Mouse (Mus musculus): Measurements from ENCODE around the gene Dok7. TPM values are rescaled to one million over a fixed set of nuclear protein-coding genes. Genes with fewer than 3 reads are reported as not detected.

The Dok7 gene
- polyA plus RNA-seq, 1 experiment from 2014 or later, result 0.83 TPM

DNA sequence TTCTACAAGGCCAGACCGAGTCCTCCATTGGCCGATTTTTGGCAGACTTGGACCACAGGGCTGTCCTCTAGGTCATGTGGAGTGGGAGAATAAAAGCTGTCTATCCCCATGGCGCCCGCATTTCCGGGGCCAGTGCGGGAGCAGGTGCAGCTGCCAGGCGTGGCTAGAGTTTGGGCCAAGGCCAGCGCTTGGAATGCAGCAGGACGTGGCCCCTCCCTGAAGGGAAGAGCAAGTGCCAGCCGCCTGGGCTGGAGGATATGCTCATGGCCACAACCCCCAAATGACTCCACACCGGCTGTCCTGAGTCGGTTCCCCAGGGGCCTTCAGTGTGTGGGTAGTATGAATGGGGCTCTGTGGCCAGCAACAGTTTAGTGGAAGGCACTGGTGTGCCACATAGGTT, 1.5 kb upstream of the Dok7 start:
- H3K27me3 ChIP-seq (ENCODE audit: insufficient read depth, low read length), result peaks cover 27% of the 10 kb centered on the region
- TF ChIP-seq CTCF (IDR thresholded peaks at IDR 0.05; ENCODE audit: low read depth), result no peak
- H3K27ac ChIP-seq (ENCODE audit: low read depth), result no peak overlapping the region
- H3K4me3 ChIP-seq (ENCODE audit: low read depth, low read length), result no peak overlapping the region
- peaks cover 4% of the 10 kb centered on the region; the same call in 1 of the 2 replicates for H3K4me1 ChIP-seq (ENCODE audit: insufficient read depth)
- H3K9me3 ChIP-seq (ENCODE audit: low read depth, low read length), result no peaks in the 10 kb centered on the region
- DNase-seq, result peak; percentile 46
- no peaks in the 10 kb centered on the region for H3K36me3 ChIP-seq (ENCODE audit: insufficient read depth)
- no peak overlapping the region for H3K9ac ChIP-seq
- 63% methylated on average over 12 of the region's 12 CpGs for WGBS
- no peak overlapping the region for H3K4me2 ChIP-seq
- ATAC-seq (ENCODE audit: insufficient read depth), result no peak

DNA sequence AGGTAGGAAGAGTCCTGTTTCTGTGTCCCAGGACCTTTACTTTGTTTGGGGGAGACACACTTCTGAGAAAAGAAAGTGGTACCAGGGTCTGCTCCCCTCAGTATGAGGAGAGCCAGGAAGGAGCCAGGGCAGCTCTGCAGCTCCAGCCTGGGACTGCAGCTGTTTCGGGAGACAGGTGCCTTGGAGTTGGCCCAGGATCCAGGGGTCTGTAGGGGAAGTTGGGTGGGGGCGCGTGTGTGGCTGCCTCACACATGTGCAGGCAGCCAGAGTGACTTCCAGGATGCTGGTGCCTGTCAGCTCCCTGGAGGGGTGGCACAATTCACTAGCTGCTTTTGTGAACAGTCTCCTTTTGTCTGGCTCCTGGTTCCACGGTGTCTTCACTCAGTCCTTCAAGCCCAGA, 1.0 kb downstream of the Dok7 start:
- WGBS, result 19% methylated on average over 4 of the region's 4 CpGs
- Histone ChIP-seq H3K27ac (ENCODE audit: low read depth) (no peak overlapping the region), H3K9ac (peak overlapping the region; percentile 55)

DNA sequence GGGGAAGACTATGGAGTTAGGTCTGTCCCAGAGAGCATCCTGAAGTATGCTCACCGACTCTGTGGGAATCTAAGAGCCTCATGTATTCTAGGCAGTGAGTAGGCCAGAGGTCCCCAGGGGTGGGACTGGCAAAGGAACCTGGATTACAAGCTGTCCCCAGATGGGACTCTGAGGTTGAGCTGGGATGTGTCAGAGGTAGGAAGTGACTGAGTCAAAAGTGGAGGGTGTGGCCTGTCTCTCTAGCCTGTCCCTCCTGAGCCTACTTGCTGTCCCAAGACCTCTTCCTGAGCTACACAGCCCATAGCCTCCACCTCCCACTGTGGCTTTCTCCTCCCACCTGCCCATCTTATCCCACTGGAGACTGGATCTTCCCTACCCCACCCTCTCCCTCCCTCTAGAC, 1.6 kb downstream of the Dok7 start:
- ATAC-seq (ENCODE audit: insufficient read depth) (no peak), DNase-seq (no peak)
- Histone ChIP-seq H3K4me1 (ENCODE audit: insufficient read depth) (peaks cover 4% of the 10 kb centered on the region; the same call in 1 of the 2 replicates), H3K9me3 (ENCODE audit: low read depth, low read length) (no peaks in the 10 kb centered on the region), H3K36me3 (ENCODE audit: insufficient read depth) (no peaks in the 10 kb centered on the region), H3K27ac (ENCODE audit: low read depth) (no peak overlapping the region), H3K9ac (no peak overlapping the region), H3K4me2 (no peak overlapping the region), H3K4me3 (ENCODE audit: low read depth, low read length) (no peak overlapping the region), H3K27me3 (ENCODE audit: insufficient read depth, low read length) (peaks cover 27% of the 10 kb centered on the region)
- TF ChIP-seq CTCF (IDR thresholded peaks at IDR 0.05; ENCODE audit: low read depth), result no peak
- WGBS, result 45% methylated on average over 1 of the region's 1 CpGs

More for the DNA sequence above, 1.0 kb downstream of the Dok7 start:
- no peak for TF ChIP-seq CTCF (IDR thresholded peaks at IDR 0.05; ENCODE audit: low read depth)
- no peak for DNase-seq
- Histone ChIP-seq H3K4me1 (ENCODE audit: insufficient read depth) (peaks cover 4% of the 10 kb centered on the region; the same call in 1 of the 2 replicates), H3K4me3 (ENCODE audit: low read depth, low read length) (peak overlapping the region; percentile 54), H3K27me3 (ENCODE audit: insufficient read depth, low read length) (peaks cover 27% of the 10 kb centered on the region), H3K9me3 (ENCODE audit: low read depth, low read length) (no peaks in the 10 kb centered on the region), H3K36me3 (ENCODE audit: insufficient read depth) (no peaks in the 10 kb centered on the region), H3K4me2 (peak overlapping the region; percentile 91)
- no peak for ATAC-seq (ENCODE audit: insufficient read depth)

DNA sequence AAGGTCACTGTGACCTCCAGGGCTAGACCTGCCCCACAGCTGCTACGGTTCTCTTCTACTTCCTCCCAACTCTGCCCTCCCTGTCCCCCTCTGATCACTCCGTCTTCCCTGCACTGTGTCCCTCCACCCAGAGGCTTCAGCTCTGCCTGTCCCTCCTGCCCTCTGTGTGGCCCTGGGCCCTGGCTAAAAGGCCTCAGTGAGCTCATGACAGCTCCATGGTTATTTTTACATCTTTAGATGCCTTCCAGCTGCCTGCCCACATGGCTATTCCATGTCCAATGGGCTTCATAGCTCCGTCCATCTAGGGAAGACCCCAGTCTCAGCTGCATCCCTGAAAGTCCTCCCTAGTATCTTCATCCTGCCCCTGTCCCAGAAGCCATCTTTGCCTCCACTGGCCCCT, 3.5 kb downstream of the Dok7 start:
- peaks cover 4% of the 10 kb centered on the region; the same call in 1 of the 2 replicates for H3K4me1 ChIP-seq (ENCODE audit: insufficient read depth)
- peaks cover 27% of the 10 kb centered on the region for H3K27me3 ChIP-seq (ENCODE audit: insufficient read depth, low read length)
- no peaks in the 10 kb centered on the region for H3K36me3 ChIP-seq (ENCODE audit: insufficient read depth)
- H3K4me3 ChIP-seq (ENCODE audit: low read depth, low read length), result no peak overlapping the region
- no peak overlapping the region for H3K27ac ChIP-seq (ENCODE audit: low read depth)
- H3K9ac ChIP-seq, result no peak overlapping the region
- no peaks in the 10 kb centered on the region for H3K9me3 ChIP-seq (ENCODE audit: low read depth, low read length)
- DNase-seq, result no peak
- no peak for ATAC-seq (ENCODE audit: insufficient read depth)
- H3K4me2 ChIP-seq, result no peak overlapping the region
- 53% methylated on average over 3 of the region's 3 CpGs for WGBS
- TF ChIP-seq CTCF (IDR thresholded peaks at IDR 0.05; ENCODE audit: low read depth), result no peak

DNA sequence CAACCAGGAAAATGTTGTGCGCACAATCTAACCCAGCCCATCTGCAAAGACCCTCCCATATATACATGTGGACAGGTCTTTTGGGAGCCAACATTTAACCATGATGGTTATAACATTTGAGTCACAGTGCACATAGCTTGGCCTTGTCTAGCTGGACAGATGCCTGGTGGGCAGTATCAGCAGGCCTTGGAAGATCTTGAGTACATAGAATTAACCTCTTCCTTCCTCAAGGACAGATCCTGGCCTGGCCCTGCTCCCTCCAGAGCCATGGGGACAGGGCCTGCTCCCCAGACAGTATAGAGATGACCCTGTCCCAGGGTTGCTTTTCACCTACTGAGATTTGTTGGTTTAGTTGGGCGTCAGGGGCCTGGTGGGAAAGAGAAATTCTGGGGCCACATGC, 13.3 kb downstream of the Dok7 start:
- H3K36me3 ChIP-seq (ENCODE audit: insufficient read depth), result no peaks in the 10 kb centered on the region
- no peak overlapping the region for H3K27ac ChIP-seq (ENCODE audit: low read depth)
- H3K9me3 ChIP-seq (ENCODE audit: low read depth, low read length), result no peaks in the 10 kb centered on the region
- 71% methylated on average over 2 of the region's 2 CpGs for WGBS
- no peak overlapping the region for H3K9ac ChIP-seq
- ATAC-seq (ENCODE audit: insufficient read depth), result no peak
- no peak for DNase-seq
- H3K4me2 ChIP-seq, result no peak overlapping the region
- TF ChIP-seq CTCF (IDR thresholded peaks at IDR 0.05; ENCODE audit: low read depth), result no peak
- no peak overlapping the region for H3K4me3 ChIP-seq (ENCODE audit: low read depth, low read length)
- no peaks in the 10 kb centered on the region for H3K4me1 ChIP-seq (ENCODE audit: insufficient read depth)
- H3K27me3 ChIP-seq (ENCODE audit: insufficient read depth, low read length), result no peaks in the 10 kb centered on the region

DNA sequence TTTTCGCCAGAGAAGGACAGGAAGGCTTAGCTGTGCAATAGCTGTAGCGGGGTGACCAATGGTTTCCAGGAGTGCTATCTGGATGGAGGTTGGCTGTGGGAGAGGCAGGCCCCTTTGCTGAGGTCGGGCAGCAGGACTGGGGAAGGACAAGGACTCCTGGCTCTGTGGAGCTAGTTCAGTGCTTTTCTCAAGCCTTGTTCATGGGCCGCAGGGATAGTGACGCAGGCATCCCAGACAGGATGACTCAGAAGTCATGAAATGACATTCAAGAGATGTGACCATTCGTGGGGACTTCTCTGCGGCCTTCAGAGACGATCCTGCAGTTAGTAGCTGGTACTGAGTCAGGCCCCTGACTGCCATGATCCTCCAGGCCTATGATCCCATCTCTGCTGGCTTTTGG, 13.7 kb downstream of the Dok7 start:
- ATAC-seq (ENCODE audit: insufficient read depth) (no peak), DNase-seq (no peak)
- Histone ChIP-seq H3K9me3 (ENCODE audit: low read depth, low read length) (no peaks in the 10 kb centered on the region), H3K27me3 (ENCODE audit: insufficient read depth, low read length) (no peaks in the 10 kb centered on the region), H3K4me2 (no peak overlapping the region), H3K27ac (ENCODE audit: low read depth) (no peak overlapping the region), H3K4me3 (ENCODE audit: low read depth, low read length) (no peak overlapping the region), H3K4me1 (ENCODE audit: insufficient read depth) (no peaks in the 10 kb centered on the region), H3K9ac (no peak overlapping the region), H3K36me3 (ENCODE audit: insufficient read depth) (no peaks in the 10 kb centered on the region)
- no peak for TF ChIP-seq CTCF (IDR thresholded peaks at IDR 0.05; ENCODE audit: low read depth)
- 79% methylated on average over 8 of the region's 8 CpGs for WGBS

DNA sequence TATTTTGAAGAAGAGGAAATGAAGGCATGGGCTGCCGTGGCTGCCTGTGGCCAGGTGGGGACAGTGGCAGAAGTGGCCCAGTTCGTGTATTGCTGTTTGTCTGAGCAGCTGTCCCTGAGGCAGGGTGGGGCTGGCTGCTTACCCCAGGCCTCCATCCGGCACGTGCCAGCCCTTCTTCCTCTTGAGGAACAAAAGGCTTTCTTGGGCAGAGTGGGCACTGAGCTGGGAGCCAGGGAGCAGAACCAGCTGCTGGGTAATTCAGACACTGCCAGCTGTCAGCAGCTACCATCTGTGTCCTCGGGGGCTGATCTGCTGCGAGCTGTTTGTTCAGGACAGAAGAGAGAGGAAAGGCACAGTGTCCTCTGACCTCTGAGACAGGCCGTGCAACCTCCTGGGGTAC, 14.4 kb downstream of the Dok7 start:
- 50% methylated on average over 7 of the region's 7 CpGs for WGBS

DNA sequence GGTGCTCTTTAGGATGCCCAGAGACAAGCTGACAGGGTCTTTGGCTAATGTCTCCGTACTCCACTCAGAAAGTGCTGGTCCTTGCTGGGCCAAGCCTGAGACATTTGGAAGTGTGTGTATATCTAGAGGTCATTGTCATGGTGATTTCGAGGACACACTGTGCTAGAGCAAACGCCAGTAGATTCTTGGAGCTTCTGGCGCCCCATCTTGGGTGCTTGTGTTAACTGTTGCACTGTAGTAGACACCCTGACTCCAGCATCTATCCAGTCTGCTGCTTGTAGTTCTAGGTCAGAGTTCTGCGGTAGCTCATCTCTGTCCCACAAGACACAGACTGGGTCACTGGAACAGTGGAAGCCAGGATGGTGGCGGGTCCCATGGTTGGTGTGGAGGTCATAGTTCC, 15.3 kb downstream of the Dok7 start:
- H3K4me1 ChIP-seq (ENCODE audit: insufficient read depth), result no peaks in the 10 kb centered on the region
- no peak for TF ChIP-seq CTCF (IDR thresholded peaks at IDR 0.05; ENCODE audit: low read depth)
- H3K36me3 ChIP-seq (ENCODE audit: insufficient read depth), result no peaks in the 10 kb centered on the region
- 83% methylated on average over 6 of the region's 6 CpGs for WGBS
- DNase-seq, result no peak
- no peak overlapping the region for H3K9ac ChIP-seq
- no peaks in the 10 kb centered on the region for H3K9me3 ChIP-seq (ENCODE audit: low read depth, low read length)
- no peak overlapping the region for H3K27ac ChIP-seq (ENCODE audit: low read depth)
- no peaks in the 10 kb centered on the region for H3K27me3 ChIP-seq (ENCODE audit: insufficient read depth, low read length)
- H3K4me2 ChIP-seq, result no peak overlapping the region
- H3K4me3 ChIP-seq (ENCODE audit: low read depth, low read length), result no peak overlapping the region
- ATAC-seq (ENCODE audit: insufficient read depth), result no peak

More for the DNA sequence above, 14.4 kb downstream of the Dok7 start:
- DNase-seq (no peak), ATAC-seq (ENCODE audit: insufficient read depth) (no peak)
- no peak overlapping the region for H3K27ac ChIP-seq (ENCODE audit: low read depth)
- H3K9ac ChIP-seq, result no peak overlapping the region
- H3K4me2 ChIP-seq, result no peak overlapping the region
- no peaks in the 10 kb centered on the region for H3K27me3 ChIP-seq (ENCODE audit: insufficient read depth, low read length)
- no peaks in the 10 kb centered on the region for H3K4me1 ChIP-seq (ENCODE audit: insufficient read depth)
- no peak for TF ChIP-seq CTCF (IDR thresholded peaks at IDR 0.05; ENCODE audit: low read depth)
- no peaks in the 10 kb centered on the region for H3K36me3 ChIP-seq (ENCODE audit: insufficient read depth)
- no peak overlapping the region for H3K4me3 ChIP-seq (ENCODE audit: low read depth, low read length)
- H3K9me3 ChIP-seq (ENCODE audit: low read depth, low read length), result no peaks in the 10 kb centered on the region
